Mouse (Mus musculus) liver, postnatal 0 days (tissue): ENCODE data around the gene Ift52. TPM values are rescaled to one million over a fixed set of nuclear protein-coding genes. Genes with fewer than 3 reads are reported as not detected.
A peak's percentile ranks its signal among the peaks of the same experiment; 100 is the strongest.

Source experiments
- ATAC-seq: fragments of 200-750 bp; cut with Nextera tagmentation; 2 replicates; pipeline ENCODE4 v1.8.0; 2017; ENCODE audit warnings: mild to moderate bottlenecking, moderate library complexity
- DNase-seq: peaks from one replicate; pipeline ENCODE4 v3.0.0-alpha.2; 2016
- H3K27ac ChIP-seq: fragments of 300-500 bp; sonication (generic); 2 replicates; pipeline ENCODE4 v1.5.1; 2014; ENCODE audit warnings: antibody characterized with exemption, moderate library complexity, mild to moderate bottlenecking, low read depth
- H3K27me3 ChIP-seq: fragments of 300-500 bp; sonication (generic); 2 replicates; pipeline ENCODE4 v1.6.1; 2014; ENCODE audit warnings: low read length, control low read depth, mixed read lengths; ENCODE audit not compliant: insufficient read depth
- H3K36me3 ChIP-seq: fragments of 300-500 bp; sonication (generic); replicated peaks from 2 replicates; pipeline ENCODE4 v1.6.1; 2014; ENCODE audit warnings: mild to moderate bottlenecking, control low read depth, low read length, moderate library complexity, mixed read lengths; ENCODE audit not compliant: insufficient read depth
- H3K4me1 ChIP-seq: fragments of 300-500 bp; sonication (generic); 2 replicates; pipeline ENCODE4 v1.6.1; 2014; ENCODE audit warnings: antibody characterized with exemption, mild to moderate bottlenecking, control low read depth; ENCODE audit not compliant: insufficient read depth
- H3K4me2 ChIP-seq: fragments of 300-500 bp; sonication (generic); 2 replicates; pipeline ENCODE4 v1.6.1; 2014; ENCODE audit warnings: low read depth, mild to moderate bottlenecking, low read length, moderate library complexity, mixed read lengths
- H3K4me3 ChIP-seq: fragments of 300-500 bp; sonication (generic); 2 replicates; pipeline ENCODE4 v1.5.1; 2014; ENCODE audit warnings: low read depth, low read length
- H3K9ac ChIP-seq: fragments of 300-500 bp; sonication (generic); replicated peaks from 2 replicates; pipeline ENCODE4 v1.6.1; 2014; ENCODE audit warnings: mild to moderate bottlenecking, moderate library complexity
- H3K9me3 ChIP-seq: fragments of 300-500 bp; sonication (generic); 2 replicates; pipeline ENCODE4 v1.6.1; 2016; ENCODE audit warnings: mild to moderate bottlenecking, control low read depth, low read length, mixed read lengths
- CTCF ChIP-seq: sonication (generic); IDR thresholded peaks from 2 replicates; pipeline ENCODE4 v1.5.1; 2016; ENCODE audit warnings: antibody characterized with exemption, low read depth
- EP300 ChIP-seq: IDR thresholded peaks from 2 replicates; pipeline ENCODE4 v1.6.1; 2016; ENCODE audit warnings: antibody characterized with exemption, low read depth, mild to moderate bottlenecking
- WGBS: fragments of 180-500 bp; shearing (Covaris S2); extraction: QIAGEN DNeasy Blood & Tissue Kit; methylation state at CpG from one replicate; pipeline ENCODE4 v1.1.7; 2014; ENCODE audit not compliant: insufficient replicate concordance; 5-methylcytosine and 5-hydroxymethylcytosine counted together
- polyA plus RNA-seq: library from polyadenylated mRNA; unstranded; fragments of >200 nt; fragmentation: Nextera tagmentation; extraction: Ambion mirVana; gene quantifications from 2 replicates; pipeline ENCODE4 v1.2.1, GENCODE M21; 2015

Ift52 gene
- polyA plus RNA-seq, 1 experiment from 2014 or later = 18.4 TPM

DNA sequence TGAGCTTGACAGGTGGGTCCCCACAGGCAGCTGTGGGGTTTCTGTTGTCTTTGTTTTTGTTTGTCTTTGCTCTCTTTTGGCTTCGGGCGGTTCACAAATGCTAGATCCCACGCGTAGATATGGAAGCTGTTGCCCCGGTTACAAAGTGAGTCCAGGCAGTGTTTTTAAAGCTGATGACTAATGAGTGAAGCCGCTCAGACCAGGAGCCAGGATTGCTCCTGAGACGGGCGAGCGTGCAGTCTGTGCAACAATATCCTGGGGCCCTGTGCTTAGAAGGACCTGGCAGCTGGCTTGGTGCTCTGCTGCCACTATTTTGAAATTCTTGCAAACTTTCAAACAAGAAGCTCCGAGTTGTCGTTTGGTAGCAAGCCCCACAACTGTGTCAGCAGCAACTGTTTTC is 43.5 kb upstream of the Ift52 start:
- Histone ChIP-seq H3K9me3 (no peaks in the 10 kb centered on the region), H3K4me2 (no peak overlapping the region), H3K4me3 (no peak overlapping the region), H3K4me1 (peaks cover 8% of the 10 kb centered on the region), H3K27me3 (no peaks in the 10 kb centered on the region), H3K36me3 (no peaks in the 10 kb centered on the region), H3K27ac (no peak overlapping the region), H3K9ac (no peak overlapping the region)
- DNase-seq (no peak), ATAC-seq (no peak)
- TF ChIP-seq EP300 = no peak
- TF ChIP-seq CTCF = no peak
- 42% methylated on average over 11 of the region's 11 CpGs for WGBS

DNA sequence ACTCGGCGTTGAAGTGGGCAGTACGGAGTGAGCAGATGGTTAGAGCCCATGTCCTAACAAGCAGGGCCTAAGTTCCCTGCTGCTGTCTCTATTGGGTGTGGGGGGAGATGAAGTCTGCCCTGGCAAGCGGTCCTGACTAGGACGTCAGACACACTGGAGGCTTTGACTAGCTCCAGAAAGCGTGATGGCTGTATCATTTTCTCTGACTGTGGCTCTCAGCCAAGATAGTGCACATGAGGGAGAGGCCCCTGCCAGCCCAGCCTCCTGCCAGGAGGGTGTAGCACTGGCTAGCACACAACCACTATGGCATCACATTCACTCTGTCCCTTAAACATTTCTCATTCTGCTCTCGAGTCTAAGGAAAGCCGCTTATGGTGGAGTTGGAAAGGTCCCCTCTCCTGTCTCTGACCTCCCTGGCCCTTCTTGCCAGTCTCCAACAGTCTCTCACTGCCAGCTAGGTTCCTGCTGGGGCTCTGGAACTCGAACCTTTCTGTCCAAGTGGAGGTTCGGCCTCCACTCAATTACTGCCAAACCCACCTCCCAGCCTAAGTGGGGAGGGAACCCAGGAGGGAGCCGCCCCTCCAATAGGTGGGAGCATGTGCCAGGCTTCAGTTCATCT is 41.9 kb upstream of the Ift52 start:
- no peak overlapping the region for H3K4me2 ChIP-seq
- H3K4me1 ChIP-seq = peaks cover 8% of the 10 kb centered on the region
- DNase-seq (no peak), ATAC-seq (no peak)
- H3K9me3 ChIP-seq = no peaks in the 10 kb centered on the region
- H3K27me3 ChIP-seq = no peaks in the 10 kb centered on the region
- no peak overlapping the region; the same call in 1 of the 2 replicates for H3K27ac ChIP-seq
- TF ChIP-seq EP300 = no peak
- no peak for TF ChIP-seq CTCF
- no peaks in the 10 kb centered on the region for H3K36me3 ChIP-seq
- WGBS = 78% methylated on average over 11 of the region's 11 CpGs
- H3K4me3 ChIP-seq = no peak overlapping the region
- no peak overlapping the region for H3K9ac ChIP-seq

DNA sequence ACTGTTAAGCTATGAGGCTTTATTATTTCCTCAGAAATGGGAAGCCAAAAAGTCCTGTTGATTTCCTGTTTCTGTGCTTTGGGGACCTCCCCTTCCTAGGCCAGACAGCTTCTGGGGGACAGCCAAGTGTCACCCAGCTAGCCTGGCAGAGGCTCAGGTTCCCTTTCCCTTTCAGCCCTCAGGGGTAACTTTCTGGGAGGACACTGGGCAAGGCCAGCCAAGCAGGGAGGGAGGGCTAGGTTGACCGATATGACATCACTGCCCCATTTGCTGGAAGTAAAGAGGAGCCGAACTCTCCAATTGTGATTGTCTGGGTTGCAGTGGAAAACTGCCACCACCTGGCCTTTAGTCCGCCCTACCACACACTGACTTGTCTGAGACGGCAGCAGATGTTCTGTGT is 41.2 kb upstream of the Ift52 start:
- Histone ChIP-seq H3K4me1 (peaks cover 8% of the 10 kb centered on the region), H3K27me3 (no peaks in the 10 kb centered on the region), H3K9ac (no peak overlapping the region), H3K27ac (peak overlapping the region; percentile 16; the same call in 1 of the 2 replicates), H3K36me3 (no peaks in the 10 kb centered on the region), H3K9me3 (no peaks in the 10 kb centered on the region), H3K4me2 (no peak overlapping the region), H3K4me3 (no peak overlapping the region)
- 67% methylated on average over 4 of the region's 4 CpGs for WGBS
- TF ChIP-seq EP300 (no peak), CTCF (no peak)
- no peak for ATAC-seq
- no peak for DNase-seq

DNA sequence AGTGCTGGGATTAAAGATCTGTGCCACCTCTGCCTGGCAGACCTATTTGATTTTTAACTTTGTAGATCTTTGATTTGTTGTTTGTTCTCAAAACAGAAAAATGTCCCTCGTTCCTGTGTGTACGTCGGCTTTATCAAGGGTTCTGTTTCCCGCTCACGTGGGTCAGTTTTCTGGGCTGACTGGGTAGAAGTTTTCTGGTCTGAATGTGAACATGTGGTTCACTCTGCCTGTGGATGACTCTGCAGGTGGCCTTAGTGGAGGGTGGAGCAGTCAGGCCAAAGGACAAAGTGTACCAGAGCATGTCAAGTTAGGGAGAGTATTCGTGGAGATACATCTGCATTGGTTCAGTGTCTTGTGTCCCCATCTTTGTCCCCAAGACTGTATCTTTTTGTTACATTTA is 32.8 kb upstream of the Ift52 start:
- no peak for ATAC-seq
- no peak for DNase-seq
- TF ChIP-seq EP300 (no peak), CTCF (no peak)
- Histone ChIP-seq H3K27ac (peak overlapping the region; percentile 44; the same call in 1 of the 2 replicates), H3K36me3 (no peaks in the 10 kb centered on the region), H3K4me2 (no peak overlapping the region), H3K4me3 (no peak overlapping the region), H3K9ac (no peak overlapping the region), H3K4me1 (peaks cover 8% of the 10 kb centered on the region), H3K27me3 (no peaks in the 10 kb centered on the region), H3K9me3 (no peaks in the 10 kb centered on the region)
- WGBS = 57% methylated on average over 6 of the region's 6 CpGs

DNA sequence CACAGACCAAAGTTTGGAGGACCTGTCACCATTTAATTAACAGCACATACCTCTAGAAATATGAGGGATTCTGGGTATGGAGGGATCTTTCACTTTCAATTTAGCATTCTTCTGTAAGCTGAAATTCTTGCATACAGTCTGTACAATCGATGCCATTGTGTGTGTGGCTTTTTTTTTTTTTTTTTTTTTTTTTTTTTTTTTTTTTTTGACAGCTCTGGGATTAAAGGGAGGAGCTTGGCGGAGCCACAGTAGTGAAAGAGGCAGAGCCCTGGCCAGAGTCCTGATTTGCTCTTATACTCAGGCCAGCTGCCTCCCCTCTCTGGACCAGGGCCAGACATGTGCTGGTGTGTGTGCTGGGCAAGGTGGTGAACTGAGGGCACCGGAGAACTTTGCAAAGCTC is 31.2 kb upstream of the Ift52 start:
- Histone ChIP-seq H3K9ac (no peak overlapping the region), H3K4me1 (peaks cover 8% of the 10 kb centered on the region), H3K9me3 (no peaks in the 10 kb centered on the region), H3K36me3 (no peaks in the 10 kb centered on the region), H3K27ac (peak overlapping the region; percentile 83), H3K4me3 (no peak overlapping the region), H3K4me2 (no peak overlapping the region), H3K27me3 (no peaks in the 10 kb centered on the region)
- DNase-seq (peak; percentile 84), ATAC-seq (peak; percentile 91)
- 35% methylated on average over 3 of the region's 3 CpGs for WGBS
- TF ChIP-seq EP300 (peak; percentile 45; the same call in 1 of the 2 replicates), CTCF (no peak)

DNA sequence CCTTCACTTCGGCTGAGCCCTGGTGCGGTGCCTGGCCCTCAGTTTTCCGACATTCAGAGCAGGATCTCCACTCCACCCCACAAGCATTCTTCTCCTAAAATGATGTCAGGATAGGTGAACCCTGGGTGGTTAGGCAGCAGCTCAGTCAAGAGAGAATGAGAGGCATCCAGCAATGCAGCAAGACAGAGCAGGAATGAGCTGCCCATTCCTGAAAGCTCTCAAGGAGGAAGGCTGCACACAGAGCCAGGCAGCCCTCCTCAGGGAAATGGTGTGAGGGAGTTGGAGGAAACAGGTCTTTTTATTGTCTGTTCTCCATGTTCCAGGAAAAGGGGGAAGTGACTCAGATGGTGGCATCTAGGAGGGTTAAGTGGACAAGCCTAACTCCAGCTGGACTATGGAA is 30.4 kb upstream of the Ift52 start:
- TF ChIP-seq EP300 = no peak
- TF ChIP-seq CTCF = no peak
- H3K4me3 ChIP-seq = no peak overlapping the region
- peak overlapping the region; percentile 83 for H3K27ac ChIP-seq
- WGBS = 63% methylated on average over 3 of the region's 3 CpGs
- H3K9me3 ChIP-seq = no peaks in the 10 kb centered on the region
- peaks cover 8% of the 10 kb centered on the region for H3K4me1 ChIP-seq
- no peak overlapping the region for H3K9ac ChIP-seq
- 0 out of 2 replicates have a peak overlapping the region, but pooled peaks have one; percentile 10 for H3K4me2 ChIP-seq
- DNase-seq (no peak), ATAC-seq (peak; percentile 11)
- H3K27me3 ChIP-seq = no peaks in the 10 kb centered on the region
- H3K36me3 ChIP-seq = no peaks in the 10 kb centered on the region
